Mouse (Mus musculus) heart, embryonic 14.5 days (tissue): ENCODE measurements around the gene Stk39. TPM values are rescaled to one million over a fixed set of nuclear protein-coding genes. Genes with fewer than 3 reads are reported as not detected.

Experiments
- ATAC-seq: fragments of 200-750 bp; cut with Nextera tagmentation; 2 replicates; pipeline ENCODE4 v1.8.0; 2017; ENCODE audit warnings: low read depth, moderate TSS enrichment; ENCODE audit not compliant: insufficient number of reproducible peaks, insufficient read depth, low FRiP score
- H3K27ac ChIP-seq, 2 experiments: fragments of 200-500 bp in 1 of 2; fragments of 300-500 bp in 1 of 2; sonication (generic) in 1 of 2; replicated peaks in 1 of 2; 2 replicates each; pipeline ENCODE4 v1.5.1; 2012 to 2014; ENCODE audit warnings: low read depth in 2 of 2, low read length in 2 of 2, control low read depth in 1 of 2, mild to moderate bottlenecking in 1 of 2, mixed read lengths in 1 of 2; ENCODE audit not compliant: control insufficient read depth in 1 of 2, insufficient read depth in 1 of 2
- H3K27me3 ChIP-seq: fragments of 300-500 bp; sonication (generic); 2 replicates; pipeline ENCODE4 v1.6.1; 2014; ENCODE audit warnings: mild to moderate bottlenecking, low read length, control low read depth; ENCODE audit not compliant: control insufficient read depth, insufficient read depth
- H3K36me3 ChIP-seq: fragments of 300-500 bp; sonication (generic); 2 replicates; pipeline ENCODE4 v1.6.1; 2014; ENCODE audit warnings: mild to moderate bottlenecking, control low read depth, low read length, mixed read lengths; ENCODE audit not compliant: control insufficient read depth, insufficient read depth
- H3K4me1 ChIP-seq, 2 experiments: fragments of 200-500 bp in 1 of 2; fragments of 300-500 bp in 1 of 2; sonication (generic) in 1 of 2; 2 replicates each; pipeline ENCODE4 v1.6.1; 2012 to 2014; ENCODE audit warnings: low read length in 2 of 2, control low read depth in 1 of 2, mixed read lengths in 1 of 2; ENCODE audit not compliant: control insufficient read depth in 2 of 2, insufficient read depth in 2 of 2
- H3K4me2 ChIP-seq: fragments of 300-500 bp; sonication (generic); 2 replicates; pipeline ENCODE4 v1.6.1; 2014; ENCODE audit warnings: mild to moderate bottlenecking, low read length
- H3K4me3 ChIP-seq, 2 experiments: fragments of 200-500 bp in 1 of 2; fragments of 300-500 bp in 1 of 2; sonication (generic) in 1 of 2; 2 replicates each; pipeline ENCODE4 v1.5.1; 2012 to 2014; ENCODE audit warnings: low read length in 2 of 2, mild to moderate bottlenecking in 2 of 2, control low read depth in 1 of 2, low read depth in 1 of 2, moderate library complexity in 1 of 2; ENCODE audit not compliant: control insufficient read depth in 1 of 2, insufficient read depth in 1 of 2
- H3K9ac ChIP-seq: fragments of 300-500 bp; sonication (generic); 2 replicates; pipeline ENCODE4 v1.6.1; 2014; ENCODE audit warnings: mild to moderate bottlenecking, low read length
- H3K9me3 ChIP-seq: fragments of 300-500 bp; sonication (generic); 2 replicates; pipeline ENCODE4 v1.6.1; 2016; ENCODE audit warnings: low read length, control low read depth; ENCODE audit not compliant: control insufficient read depth
- WGBS: fragments of 180-500 bp; shearing (Covaris S2); extraction: QIAGEN DNeasy Blood & Tissue Kit; methylation state at CpG from one replicate; pipeline ENCODE4 v1.1.7; 2014; 5-methylcytosine and 5-hydroxymethylcytosine counted together
- polyA plus RNA-seq: library from polyadenylated mRNA; unstranded; fragments of >200 nt; fragmentation: Nextera tagmentation; extraction: Ambion mirVana; gene quantifications from 2 replicates; pipeline ENCODE4 v1.2.1, GENCODE M21; 2014

The Stk39 gene
- polyA plus RNA-seq, 1 experiment from 2014 or later: 90.8 TPM

GRCm38 (mm10) chr2:68387824-68388582 is 84.1 kb downstream of the Stk39 start:
- Histone ChIP-seq H3K27ac (no peak overlapping the region), H3K9ac (no peak overlapping the region), H3K4me3 (no peak overlapping the region), H3K36me3 (peaks cover 75% of the 10 kb centered on the region), H3K9me3 (no peaks in the 10 kb centered on the region), H3K4me2 (no peak overlapping the region), H3K27me3 (no peaks in the 10 kb centered on the region), H3K4me1 (peaks cover 8 to 14% of the 10 kb centered on the region in 2 experiments)
- no peak for ATAC-seq
- 90% methylated on average over 14 of the region's 14 CpGs for WGBS

- no peaks in the 10 kb centered on the region for H3K9me3 ChIP-seq
- H3K27me3 ChIP-seq: no peaks in the 10 kb centered on the region
- 0 out of 4 replicates have a peak overlapping the region, but pooled peaks of 1 of the 2 experiments have one; percentile 8 for H3K27ac ChIP-seq
- no peak overlapping the region for H3K9ac ChIP-seq
- H3K36me3 ChIP-seq: peaks cover 68% of the 10 kb centered on the region
- H3K4me2 ChIP-seq: no peak overlapping the region
- ATAC-seq: no peak
- peaks cover 18 to 26% of the 10 kb centered on the region in 2 experiments for H3K4me1 ChIP-seq
- H3K4me3 ChIP-seq: no peak overlapping the region
- WGBS: 76% methylated on average over 10 of the region's 10 CpGs
Observed at GRCm38 (mm10) chr2:68386313-68386863, 85.7 kb downstream of the Stk39 start.

GRCm38 (mm10) chr2:68385654-68386312 is 86.3 kb downstream of the Stk39 start:
- Histone ChIP-seq H3K4me2 (no peak overlapping the region), H3K36me3 (peaks cover 62% of the 10 kb centered on the region)

GRCm38 (mm10) chr2:68383964-68384363 is 88.1 kb downstream of the Stk39 start:
- no peak overlapping the region for H3K4me3 ChIP-seq
- H3K27ac ChIP-seq: no peak overlapping the region
- H3K9ac ChIP-seq: no peak overlapping the region
- H3K9me3 ChIP-seq: no peaks in the 10 kb centered on the region
- peaks cover 31 to 47% of the 10 kb centered on the region in 2 experiments for H3K4me1 ChIP-seq
- WGBS: 87% methylated on average over 4 of the region's 4 CpGs
- no peak overlapping the region for H3K4me2 ChIP-seq
- no peaks in the 10 kb centered on the region for H3K27me3 ChIP-seq
- H3K36me3 ChIP-seq: peaks cover 44% of the 10 kb centered on the region
- no peak for ATAC-seq

More at GRCm38 (mm10) chr2:68385654-68386312, 86.3 kb downstream of the Stk39 start:
- H3K27ac ChIP-seq: 0 out of 4 replicates have a peak overlapping the region, but pooled peaks of 1 of the 2 experiments have one; percentile 8
- H3K9ac ChIP-seq: no peak overlapping the region
- H3K4me1 ChIP-seq: peaks cover 20 to 30% of the 10 kb centered on the region in 2 experiments
- H3K9me3 ChIP-seq: no peaks in the 10 kb centered on the region
- no peaks in the 10 kb centered on the region for H3K27me3 ChIP-seq
- WGBS: 84% methylated on average over 9 of the region's 9 CpGs
- no peak for ATAC-seq
- no peak overlapping the region for H3K4me3 ChIP-seq

- no peaks in the 10 kb centered on the region for H3K27me3 ChIP-seq
- no peak for ATAC-seq
- H3K4me1 ChIP-seq: peaks cover 39 to 60% of the 10 kb centered on the region in 2 experiments
- H3K27ac ChIP-seq: no peak overlapping the region
- no peak overlapping the region for H3K4me3 ChIP-seq
- H3K9ac ChIP-seq: no peak overlapping the region
- H3K4me2 ChIP-seq: no peak overlapping the region
- 71% methylated on average over 11 of the region's 11 CpGs for WGBS
- no peaks in the 10 kb centered on the region for H3K9me3 ChIP-seq
- peaks cover 33% of the 10 kb centered on the region for H3K36me3 ChIP-seq
Observed at GRCm38 (mm10) chr2:68382394-68383059, 89.5 kb downstream of the Stk39 start.

- 79% methylated on average over 4 of the region's 4 CpGs for WGBS
- H3K9me3 ChIP-seq: no peaks in the 10 kb centered on the region
- H3K36me3 ChIP-seq: peaks cover 27% of the 10 kb centered on the region
- no peak overlapping the region for H3K4me3 ChIP-seq
- no peaks in the 10 kb centered on the region for H3K27me3 ChIP-seq
- H3K4me1 ChIP-seq: peaks cover 45 to 66% of the 10 kb centered on the region in 2 experiments
- ATAC-seq: no peak
- no peak overlapping the region for H3K4me2 ChIP-seq
- H3K9ac ChIP-seq: no peak overlapping the region
- no peak overlapping the region for H3K27ac ChIP-seq
Observed at GRCm38 (mm10) chr2:68381881-68382280, 90.2 kb downstream of the Stk39 start.

GRCm38 (mm10) chr2:68381205-68381604 is 90.9 kb downstream of the Stk39 start:
- peaks cover 48 to 69% of the 10 kb centered on the region in 2 experiments for H3K4me1 ChIP-seq
- H3K27ac ChIP-seq: no peak overlapping the region

More at GRCm38 (mm10) chr2:68381205-68381604, 90.9 kb downstream of the Stk39 start:
- no peak overlapping the region for H3K9ac ChIP-seq
- WGBS: 58% methylated on average over 6 of the region's 6 CpGs
- H3K36me3 ChIP-seq: peaks cover 24% of the 10 kb centered on the region
- H3K4me3 ChIP-seq: no peak overlapping the region
- no peaks in the 10 kb centered on the region for H3K9me3 ChIP-seq
- no peak overlapping the region for H3K4me2 ChIP-seq
- no peaks in the 10 kb centered on the region for H3K27me3 ChIP-seq
- no peak for ATAC-seq
